Mouse (Mus musculus) cortical plate, adult 2 months (tissue): ENCODE results near the gene Crybg3.

Source experiments
- CTCF ChIP-seq: fragments of 200-500 bp; IDR thresholded peaks from 2 replicates; pipeline ENCODE4 v1.5.1; 2011; ENCODE audit warnings: mild to moderate bottlenecking, control low read depth, low read length; ENCODE audit not compliant: insufficient read depth; ENCODE audit errors: extremely low read depth
- POLR2A ChIP-seq: fragments of 200-500 bp; IDR thresholded peaks from 2 replicates; pipeline ENCODE4 v1.6.1; 2011; ENCODE audit warnings: mild to moderate bottlenecking, low read length, control low read depth; ENCODE audit not compliant: insufficient read depth; ENCODE audit errors: extremely low read depth

GRCm38 (mm10) chr16:59487975-59488548, 112.7 kb downstream of the Crybg3 start:
- TF ChIP-seq POLR2A (no peak), CTCF (no peak)
